ENCODE assay signal across 19 mouse cellular contexts in genomic region chr8:8457536-8457935, GRCm38 (mm10).
DNase-seq lines count a peak whose midpoint lies in the region; ATAC-seq lines count a peak whose summit lies in the region.
"Had no signal": no experiment of that assay in that cellular context is flagged by ENCODE, and none has a peak within 500 bp of the region (broad histone marks: within the 10 kb centered on the region; RNA-seq: fewer than 3 reads in every experiment).

No protein-coding gene starts in this region.

- H3K4me3 ChIP-seq in heart, embryonic 12.5 days = no peak overlapping the region
- H3K4me3 ChIP-seq in heart, embryonic 16.5 days (ENCODE audit: low read length) = no peak overlapping the region
- H3K4me3 ChIP-seq: embryonic facial prominence, embryonic 15.5 days; erythroblast, embryonic 14.5 days; forebrain, embryonic 10.5 days; hindbrain, embryonic 10.5 days; intestine, embryonic 15.5 days had no signal

- peaks cover 10% of the 10 kb centered on the region for H3K4me1 ChIP-seq in heart, embryonic 12.5 days (replicated peaks)
- peaks cover 5% of the 10 kb centered on the region; the same call in 1 of the 2 replicates for H3K4me1 ChIP-seq in heart, embryonic 16.5 days (ENCODE audit: control insufficient read depth, insufficient read depth, low read length)
- H3K4me1 ChIP-seq: embryonic facial prominence, embryonic 15.5 days; forebrain, embryonic 10.5 days; hindbrain, embryonic 10.5 days; intestine, embryonic 15.5 days had no signal

- no peak for DNase-seq in heart, adult 11 months
- no peak for DNase-seq in heart, postnatal 36 days
- DNase-seq in ovary, postnatal 36 days (ENCODE audit: low spot score) = peak; percentile 18
- DNase-seq in ovary, postnatal 14 days (ENCODE audit: low spot score) = no peak
- DNase-seq: adrenal gland, adult 2 months; adrenal gland, postnatal 25 days; cerebellum, adult 18-20 months; cerebellum, adult 9-11 months; gastrocnemius, postnatal 10 days; kidney, adult 18-20 months had no signal

- H3K9ac ChIP-seq in heart, embryonic 12.5 days = no peak overlapping the region
- no peak overlapping the region for H3K9ac ChIP-seq in heart, embryonic 16.5 days (ENCODE audit: low read length)
- H3K9ac ChIP-seq: embryonic facial prominence, embryonic 15.5 days; hindbrain, embryonic 14.5 days; intestine, embryonic 15.5 days had no signal

- no peak; the same call in 1 of the 2 replicates for ATAC-seq in heart, embryonic 12.5 days (ENCODE audit: insufficient number of reproducible peaks, low FRiP score)
- ATAC-seq in heart, embryonic 16.5 days (replicated peaks; ENCODE audit: extremely low read depth, insufficient read depth, low FRiP score) = no peak
- ATAC-seq: forebrain, embryonic 16.5 days; intestine, embryonic 15.5 days had no signal

- 18% methylated on average over 5 of the region's 5 CpGs for WGBS in heart, embryonic 12.5 days
- WGBS in heart, embryonic 16.5 days = 22% methylated on average over 5 of the region's 5 CpGs

- H3K27ac ChIP-seq in heart, embryonic 12.5 days (ENCODE audit: poor library complexity, severe bottlenecking) = no peak overlapping the region
- H3K27ac ChIP-seq in heart, embryonic 16.5 days (ENCODE audit: low read length) = no peak overlapping the region
- H3K27ac ChIP-seq: embryonic facial prominence, embryonic 15.5 days; forebrain, embryonic 10.5 days; hindbrain, embryonic 10.5 days; hindbrain, embryonic 14.5 days; intestine, embryonic 15.5 days had no signal

- H3K4me2 ChIP-seq in heart, embryonic 12.5 days = peak overlapping the region; percentile 21
- peak overlapping the region; percentile 9; the same call in 1 of the 2 replicates for H3K4me2 ChIP-seq in heart, embryonic 16.5 days (ENCODE audit: low read depth, low read length)
- H3K4me2 ChIP-seq: embryonic facial prominence, embryonic 15.5 days; hindbrain, embryonic 14.5 days; intestine, embryonic 15.5 days had no signal

- intact Hi-C loops in heart, postnatal 36 days (cut with DNase I) = no loop called here

- no peaks in the 10 kb centered on the region for H3K36me3 ChIP-seq in heart, embryonic 12.5 days
- no peaks in the 10 kb centered on the region for H3K36me3 ChIP-seq in heart, embryonic 16.5 days (ENCODE audit: control insufficient read depth, insufficient read depth)
- H3K36me3 ChIP-seq: embryonic facial prominence, embryonic 15.5 days; forebrain, embryonic 10.5 days; hindbrain, embryonic 10.5 days; intestine, embryonic 15.5 days had no signal

- no peaks in the 10 kb centered on the region for H3K27me3 ChIP-seq in heart, embryonic 12.5 days (replicated peaks)
- no peaks in the 10 kb centered on the region for H3K27me3 ChIP-seq in heart, embryonic 16.5 days (ENCODE audit: control insufficient read depth, insufficient read depth, low read length)
- H3K27me3 ChIP-seq: embryonic facial prominence, embryonic 15.5 days; intestine, embryonic 15.5 days had no signal

- H3K9me3 ChIP-seq in heart, embryonic 12.5 days (replicated peaks) = no peaks in the 10 kb centered on the region
- H3K9me3 ChIP-seq in heart, embryonic 16.5 days (replicated peaks; ENCODE audit: control insufficient read depth, low read length) = no peaks in the 10 kb centered on the region
- H3K9me3 ChIP-seq: embryonic facial prominence, embryonic 15.5 days; forebrain, embryonic 10.5 days; hindbrain, embryonic 10.5 days; intestine, embryonic 15.5 days had no signal
